Mouse (Mus musculus) mammary gland, adult 2 months (tissue): Measurements from ENCODE around the gene Zfp277. TPM values are rescaled to one million over a fixed set of nuclear protein-coding genes. Genes with fewer than 3 reads are reported as not detected.

Source experiments
- polyA plus RNA-seq: library from polyadenylated mRNA; depleted of rRNA; stranded (reverse); fragments of >200 nt; gene quantifications from 2 replicates; pipeline ENCODE4 v1.2.3, GENCODE M21; 2012; ENCODE audit warnings: low replicate concordance; rRNA removed

The Zfp277 gene
- 3.0 and 7.6 TPM in 2 replicates for polyA plus RNA-seq

GRCm38 (mm10) chr12:40445648-40446449, at the start of gene Zfp277, which contains the start of gene Dock4:
TSS of gene Zfp277 (minus strand) at chr12:40445902.
TSS of gene Dock4 (plus strand) at chr12:40445952.

Other genes with a start within 250 kb of the Zfp277 start
- 4.3 TPM in 1 of 2 replicates, not detected in the other for gene Lsmem1, start 246.4 kb downstream of the Zfp277 start, polyA plus RNA-seq
- 26.4 and 42.6 TPM in 2 replicates for gene Ifrd1, start 197.4 kb downstream of the Zfp277 start, polyA plus RNA-seq
- gene Dock4, start 50 bp upstream of the Zfp277 start, polyA plus RNA-seq = 4.7 and 5.5 TPM in 2 replicates